Mouse (Mus musculus) monocyte, adult 5-6 weeks (primary cell): ENCODE measurements around the gene Cysrt1. TPM values are rescaled to one million over a fixed set of nuclear protein-coding genes. Genes with fewer than 3 reads are reported as not detected.

Experiments
- ATAC-seq: fragments of 153-309, 156-312 bp; replicated peaks from 2 replicates; pipeline ENCODE4 v1.8.0; 2017; ENCODE audit warnings: mild to moderate bottlenecking; ENCODE audit not compliant: low TSS enrichment, insufficient number of reproducible peaks, severe bottlenecking, poor library complexity, low FRiP score
- total RNA-seq: library from RNA; stranded (forward); fragments of 200-1000, 200-491, 200-594 nt; gene quantifications from 3 replicates; pipeline ENCODE4 v1.2.3, GENCODE M21; 2017

The Cysrt1 gene
- not detected in 3 replicates for total RNA-seq

DNA sequence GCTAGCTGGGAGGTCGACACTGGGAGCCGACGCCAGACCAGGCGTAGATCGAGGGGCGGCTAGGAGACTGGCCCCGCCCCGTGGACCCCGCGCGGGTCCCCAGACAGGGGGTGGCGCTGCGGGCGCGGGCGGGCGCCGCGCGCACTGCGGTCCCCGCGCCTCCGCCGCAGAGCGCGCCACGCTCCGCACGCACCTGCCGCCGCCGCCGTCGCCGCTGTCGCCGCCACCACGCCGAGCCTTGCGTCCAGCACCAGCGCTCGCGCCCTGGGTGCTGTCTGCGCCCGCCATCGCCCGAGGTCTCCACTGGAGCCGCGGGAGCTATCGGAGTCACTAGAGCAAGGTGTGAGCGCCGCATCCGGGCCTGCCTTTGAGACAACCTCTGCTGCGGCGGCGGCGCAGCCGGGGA lies at the start of gene Cysrt1, which contains the start of gene Rnf208:
Cysrt1 (minus strand) TSS at position 352 of the 406 bp plus-strand sequence.
Rnf208 (plus strand) TSS at position 155 of the 406 bp plus-strand sequence.
- ATAC-seq, result no peak

DNA sequence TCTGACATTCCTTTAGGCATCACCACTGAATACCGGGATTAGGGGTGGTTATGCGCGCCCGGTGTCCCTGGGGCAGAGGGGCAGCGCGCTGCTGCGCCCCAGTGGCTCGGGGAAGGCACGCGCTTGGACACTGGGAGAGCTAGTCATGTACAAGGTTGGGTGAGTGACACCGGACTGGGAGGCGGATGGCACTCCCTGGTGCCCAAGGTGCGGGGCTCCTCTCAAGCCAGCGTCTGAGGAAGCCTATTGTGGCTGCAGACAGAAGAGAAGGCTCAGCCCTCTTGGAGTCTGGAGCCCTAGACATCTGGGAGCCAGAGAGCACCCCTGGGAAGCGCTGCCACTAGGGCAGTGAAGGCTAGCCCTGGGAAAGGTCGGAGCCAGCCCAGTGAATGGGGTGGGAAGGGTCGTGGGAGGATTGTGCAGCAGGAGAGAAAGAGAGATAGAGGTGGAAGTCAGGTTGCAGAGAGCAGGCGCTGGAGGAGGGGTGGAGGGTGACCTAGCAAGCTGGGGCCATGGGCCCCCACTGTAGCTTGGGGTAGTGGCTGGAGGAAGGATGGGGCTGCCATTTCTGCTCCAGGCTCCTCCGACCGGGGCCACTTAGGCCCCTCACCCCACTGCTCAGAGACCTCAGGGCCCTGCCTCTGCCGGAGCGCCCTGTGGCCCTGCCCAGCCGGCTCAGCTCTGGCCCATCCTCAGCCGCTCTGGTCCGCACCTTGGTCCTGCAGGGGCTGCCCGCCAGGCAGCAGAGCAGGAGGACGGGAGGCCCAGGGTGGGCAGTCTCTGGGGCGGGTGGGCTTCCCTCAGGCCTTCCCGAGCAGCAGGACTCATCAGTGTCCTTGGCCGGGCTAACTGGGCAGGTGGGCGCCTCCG lies 49.2 kb upstream of the Cysrt1 start:
- ATAC-seq, result no peak

DNA sequence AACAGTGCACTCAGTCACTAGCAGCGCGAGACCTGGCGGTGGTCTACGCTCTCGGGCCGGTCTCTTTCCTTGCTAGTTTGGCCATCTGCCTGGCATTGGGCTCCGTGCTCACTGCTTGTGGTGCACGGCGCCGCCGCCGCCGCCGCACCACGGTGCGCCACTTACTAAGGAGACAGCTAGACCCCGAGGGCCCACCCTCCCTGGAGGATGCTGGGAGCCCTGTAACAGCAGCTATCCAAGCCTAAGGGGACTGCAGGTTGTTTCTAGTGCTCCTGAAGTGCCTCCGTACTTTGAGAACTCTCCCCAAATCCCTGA lies 48.5 kb upstream of the Cysrt1 start:
- ATAC-seq, result no peak

DNA sequence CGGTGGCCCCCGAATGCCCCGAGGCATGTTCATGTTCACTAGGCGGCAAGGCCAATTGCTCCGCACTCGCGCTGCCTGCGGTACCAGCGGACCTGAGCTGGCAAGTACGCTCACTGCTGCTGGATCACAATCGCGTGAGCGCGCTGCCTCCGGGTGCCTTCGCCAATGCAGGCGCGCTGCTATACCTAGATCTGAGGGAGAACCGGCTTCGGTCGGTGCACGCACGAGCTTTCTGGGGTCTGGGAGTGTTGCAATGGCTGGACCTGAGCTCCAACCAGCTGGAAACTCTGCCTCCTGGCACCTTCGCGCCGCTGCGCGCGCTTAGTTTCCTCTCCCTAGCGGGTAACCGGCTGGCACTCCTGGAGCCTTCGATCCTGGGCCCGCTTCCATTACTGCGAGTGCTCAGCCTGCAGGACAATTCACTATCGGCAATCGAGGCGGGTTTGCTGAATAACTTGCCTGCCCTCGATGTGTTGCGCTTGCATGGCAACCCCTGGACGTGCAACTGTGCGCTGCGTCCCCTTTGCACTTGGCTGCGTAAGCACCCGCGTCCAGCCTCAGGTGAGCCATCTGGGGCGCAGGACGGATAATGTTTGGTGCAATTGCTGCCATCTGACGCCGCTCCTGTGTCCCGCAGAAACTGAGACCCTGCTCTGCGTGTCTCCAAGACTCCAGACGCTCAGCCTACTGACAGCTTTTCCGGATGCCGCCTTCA lies 48.0 kb upstream of the Cysrt1 start:
- ATAC-seq, result no peak

DNA sequence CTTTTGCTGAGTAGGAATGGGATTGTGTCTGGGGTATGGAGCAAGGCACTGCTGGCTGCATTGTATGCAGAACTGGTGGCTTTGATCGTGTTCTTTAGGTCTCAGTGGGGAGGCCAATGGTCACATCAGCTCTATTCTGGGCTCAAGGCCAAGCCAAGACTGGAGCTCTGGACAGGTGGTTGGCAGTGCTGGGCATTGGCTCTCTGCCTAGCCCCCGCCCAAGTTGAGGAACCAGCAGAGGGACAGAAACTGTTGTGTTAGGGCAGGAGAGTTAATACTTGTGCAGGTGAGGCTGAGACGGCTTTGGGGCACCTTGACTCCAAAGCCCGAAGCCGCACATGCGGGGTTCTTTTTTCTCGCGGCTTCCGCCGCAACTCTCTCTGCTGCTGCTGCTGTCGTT lies 47.4 kb upstream of the Cysrt1 start, which contains the start of gene Lrrc26:
Lrrc26 (plus strand) TSS at position 265 of the 400 bp plus-strand sequence.
- ATAC-seq, result no peak

DNA sequence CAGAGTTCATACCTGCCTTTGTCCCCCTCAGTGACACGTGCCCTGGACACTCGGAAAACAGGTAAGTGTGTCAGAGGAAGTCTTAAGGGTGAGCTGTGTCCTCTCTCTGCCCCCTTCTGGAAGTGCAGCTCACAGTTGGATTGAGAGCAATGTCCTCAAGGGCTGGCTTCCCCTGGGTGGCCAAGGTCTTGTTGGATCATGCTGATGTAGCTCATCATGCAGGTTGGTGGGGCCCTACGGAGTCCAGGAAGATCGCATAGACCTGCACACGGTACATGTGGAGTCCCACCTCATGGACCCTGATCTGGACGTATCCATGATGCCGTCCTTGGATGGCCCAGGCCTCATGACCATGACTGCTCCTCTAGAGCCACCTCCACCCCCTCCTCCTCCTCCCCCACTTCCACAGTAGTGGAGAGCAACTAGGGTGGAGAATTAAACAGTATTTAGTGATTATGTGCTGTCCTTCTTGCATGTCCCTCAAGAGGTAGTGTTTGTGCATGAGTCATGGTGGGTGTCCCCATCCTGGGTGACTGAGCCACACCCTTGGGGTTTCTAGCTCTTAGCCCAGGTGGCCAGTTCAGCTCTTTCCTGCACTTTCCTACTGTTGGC lies 46.6 kb upstream of the Cysrt1 start:
- no peak for ATAC-seq

DNA sequence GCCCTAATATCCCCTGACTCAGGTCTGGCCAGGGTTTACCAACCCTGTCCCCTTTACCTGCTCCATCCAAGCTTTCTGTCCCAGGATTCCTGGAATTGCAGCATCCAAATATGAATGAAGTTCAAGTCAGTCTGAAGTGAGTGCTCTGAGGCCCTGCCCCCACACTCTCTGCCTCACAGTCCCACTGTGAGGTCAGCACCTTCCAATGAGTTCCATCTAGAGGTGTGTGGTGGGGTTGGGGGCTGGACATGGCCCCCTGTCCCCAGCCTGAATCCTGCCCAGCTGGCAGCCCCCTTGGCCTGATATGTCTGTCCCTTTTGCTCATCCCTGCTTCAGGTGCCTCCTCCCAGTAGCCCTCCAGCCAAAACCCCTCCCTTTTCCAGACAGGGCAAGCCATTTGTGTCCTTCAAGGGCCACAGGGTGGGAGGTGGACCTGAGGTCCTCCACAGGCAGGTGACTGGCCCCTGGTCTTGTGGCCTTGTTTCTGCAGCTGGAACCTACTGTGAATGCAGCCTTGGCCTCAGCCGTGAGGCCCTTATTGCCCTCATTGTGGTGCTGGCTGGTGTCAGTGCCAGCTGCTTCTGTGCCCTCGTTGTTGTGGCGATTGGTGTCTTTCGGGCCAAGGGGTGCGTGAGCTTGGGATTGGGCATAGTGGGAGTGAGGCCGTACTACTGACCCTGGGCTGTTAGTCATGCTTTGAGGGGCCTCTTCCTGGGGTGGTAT lies 45.8 kb upstream of the Cysrt1 start, which contains the start of gene Tmem210:
Tmem210 (plus strand) TSS at position 219 of the 723 bp plus-strand sequence.
- no peak for ATAC-seq

DNA sequence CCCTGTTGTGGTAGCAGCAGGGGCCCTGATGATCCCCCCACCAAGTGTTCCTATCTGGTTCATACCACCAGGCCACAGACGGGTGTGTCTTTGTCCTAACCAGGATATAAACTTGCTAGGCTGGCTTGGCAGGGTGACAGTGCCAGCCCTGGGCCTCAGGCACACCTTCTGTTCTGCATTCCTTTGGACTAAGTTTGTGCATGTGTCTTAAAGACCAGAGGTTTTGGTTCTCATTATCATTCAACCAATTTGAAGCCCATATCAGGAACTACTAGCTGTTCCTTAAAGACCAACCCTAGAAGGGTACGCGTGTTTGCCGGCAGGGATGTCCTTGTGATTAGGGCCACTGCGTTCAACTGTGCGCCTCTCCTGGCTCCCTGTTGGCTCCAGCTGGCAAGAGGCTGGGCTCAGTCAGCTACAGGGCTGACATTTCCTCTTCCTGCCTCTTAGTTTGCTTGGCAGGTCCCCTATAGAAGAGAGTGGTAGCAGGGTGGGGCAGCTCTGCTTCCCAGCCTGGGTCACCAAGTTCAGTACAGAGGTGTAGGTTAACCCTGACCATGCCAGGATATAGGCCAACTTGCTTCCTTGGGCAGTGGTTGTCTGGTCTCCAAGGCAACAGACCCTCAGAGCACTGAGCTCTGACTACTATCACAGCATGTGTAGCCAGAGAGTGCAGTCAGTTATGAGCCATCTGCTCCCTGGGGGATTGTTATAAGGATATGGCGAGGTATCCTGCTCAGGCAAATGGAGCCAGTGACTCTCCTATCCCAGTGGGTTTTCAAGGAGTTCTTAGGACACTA lies 44.8 kb upstream of the Cysrt1 start:
- ATAC-seq, result no peak

DNA sequence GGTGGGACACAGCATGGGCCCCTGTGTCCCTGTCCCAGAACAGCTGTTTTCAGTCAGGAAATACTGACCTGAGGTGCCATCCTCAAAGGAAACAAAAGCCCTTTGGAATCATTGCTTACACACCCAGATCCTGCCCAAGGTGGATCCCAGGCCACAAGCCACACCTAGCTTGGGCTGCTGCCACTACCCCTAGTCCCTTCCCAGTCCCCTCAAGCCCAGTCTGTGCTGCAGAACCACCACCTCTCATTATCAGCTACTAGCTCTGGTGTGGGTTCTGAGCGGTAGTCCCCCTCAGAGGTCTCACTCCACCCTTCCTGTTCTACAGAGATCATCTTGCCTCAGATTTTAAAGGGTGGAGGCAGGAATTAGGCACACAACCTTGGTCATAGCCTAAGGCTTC lies 44.1 kb upstream of the Cysrt1 start:
- ATAC-seq, result no peak

DNA sequence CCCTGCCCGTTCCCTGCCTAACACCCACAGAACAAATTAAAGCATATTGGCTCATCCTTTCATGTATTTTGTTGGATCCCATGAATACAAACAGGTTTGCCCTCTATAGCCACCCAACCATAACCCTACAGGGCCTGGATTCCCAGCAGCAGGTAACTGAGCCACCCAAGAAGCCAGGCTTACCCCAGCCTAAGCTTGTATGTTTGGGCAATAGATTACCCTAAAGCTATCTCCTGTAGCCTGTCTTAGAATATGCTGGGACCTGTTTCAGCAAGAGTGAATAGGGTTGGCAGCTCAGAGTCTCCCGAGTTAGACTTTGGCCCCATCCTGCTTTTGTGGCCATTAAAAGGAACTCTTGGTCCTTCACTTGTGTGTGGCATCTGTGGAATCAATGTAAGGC lies 43.3 kb upstream of the Cysrt1 start:
- ATAC-seq, result no peak

DNA sequence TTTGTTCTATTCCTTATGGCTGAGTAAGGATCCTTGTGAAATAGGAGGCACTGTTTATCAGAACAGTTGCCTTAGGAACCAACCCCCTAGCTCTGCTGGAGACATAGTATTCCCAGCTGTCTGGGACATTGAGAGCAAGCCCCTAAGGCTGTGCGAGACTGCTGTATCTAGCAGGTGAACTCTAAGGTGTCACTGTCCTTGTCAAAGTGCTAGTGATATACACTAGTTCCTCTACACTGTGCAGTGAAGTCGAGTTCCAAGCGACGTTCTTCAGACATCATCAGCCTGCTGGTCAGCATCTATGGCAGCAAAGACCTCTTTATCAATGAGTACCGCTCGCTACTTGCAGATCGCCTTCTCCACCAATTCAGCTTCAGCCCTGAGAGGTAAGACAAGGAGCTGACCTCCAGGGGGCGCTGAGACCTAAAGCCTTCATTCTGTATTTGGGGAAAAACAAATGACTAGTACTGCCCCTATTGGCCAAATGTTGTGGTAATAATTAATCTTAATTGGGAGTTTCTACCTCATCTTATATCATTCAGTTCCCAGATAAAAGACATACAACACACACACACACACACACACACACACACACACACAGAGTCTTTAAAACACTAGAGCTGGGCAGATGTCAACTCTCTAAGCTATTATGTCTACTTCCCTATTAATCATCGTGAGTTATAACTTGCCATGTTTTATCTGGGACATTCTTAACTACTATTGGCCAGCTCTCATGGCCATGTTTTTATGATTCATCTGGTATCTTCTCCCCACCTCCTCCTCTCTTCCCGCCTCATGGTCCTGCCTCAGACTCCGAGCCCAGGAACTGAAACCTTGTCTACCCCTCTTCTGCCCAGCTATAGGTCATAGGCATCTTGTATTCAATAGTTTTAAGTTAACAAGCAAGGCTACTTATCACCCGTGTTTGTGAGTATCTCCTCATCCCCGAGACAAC lies 37.0 kb upstream of the Cysrt1 start:
- ATAC-seq, result peak; percentile 83

DNA sequence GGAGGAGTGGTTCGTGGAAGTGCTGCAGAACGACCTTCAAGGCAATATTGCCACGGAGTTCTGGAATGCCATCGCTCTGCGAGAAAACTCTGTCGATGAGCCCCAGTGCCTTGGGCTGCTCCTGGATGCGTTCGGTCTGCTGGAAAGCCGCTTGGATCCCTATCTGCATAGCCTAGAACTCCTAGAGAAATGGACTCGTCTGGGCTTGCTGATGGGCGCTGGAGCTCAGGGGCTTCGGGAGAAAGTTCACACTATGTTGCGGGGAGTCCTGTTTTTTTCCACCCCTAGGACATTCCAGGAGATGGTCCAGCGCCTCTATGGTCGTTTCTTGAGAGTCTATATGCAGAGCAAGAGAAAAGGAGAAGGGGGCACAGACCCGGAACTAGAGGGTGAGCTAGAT lies 30.8 kb upstream of the Cysrt1 start:
- ATAC-seq, result no peak

DNA sequence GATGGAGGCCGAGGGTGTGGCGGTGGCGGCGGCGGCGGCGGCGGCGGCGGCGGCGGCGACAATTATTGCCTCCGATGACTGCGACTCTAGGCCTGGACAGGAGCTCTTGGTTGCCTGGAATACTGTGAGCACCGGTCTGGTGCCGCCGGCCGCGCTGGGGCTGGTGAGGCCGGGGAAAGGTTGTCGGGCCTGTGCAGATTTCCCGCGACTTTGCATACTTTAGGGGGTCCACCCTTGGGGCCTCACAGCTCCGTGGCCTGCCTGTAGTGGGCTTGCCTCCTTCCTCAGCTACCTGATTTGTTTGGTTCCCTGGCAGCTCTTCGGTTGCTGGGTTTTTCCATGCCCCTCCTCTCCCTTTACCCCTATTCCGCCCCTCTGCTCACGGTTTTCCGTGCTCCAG lies 30.3 kb upstream of the Cysrt1 start:
- ATAC-seq, result no peak

DNA sequence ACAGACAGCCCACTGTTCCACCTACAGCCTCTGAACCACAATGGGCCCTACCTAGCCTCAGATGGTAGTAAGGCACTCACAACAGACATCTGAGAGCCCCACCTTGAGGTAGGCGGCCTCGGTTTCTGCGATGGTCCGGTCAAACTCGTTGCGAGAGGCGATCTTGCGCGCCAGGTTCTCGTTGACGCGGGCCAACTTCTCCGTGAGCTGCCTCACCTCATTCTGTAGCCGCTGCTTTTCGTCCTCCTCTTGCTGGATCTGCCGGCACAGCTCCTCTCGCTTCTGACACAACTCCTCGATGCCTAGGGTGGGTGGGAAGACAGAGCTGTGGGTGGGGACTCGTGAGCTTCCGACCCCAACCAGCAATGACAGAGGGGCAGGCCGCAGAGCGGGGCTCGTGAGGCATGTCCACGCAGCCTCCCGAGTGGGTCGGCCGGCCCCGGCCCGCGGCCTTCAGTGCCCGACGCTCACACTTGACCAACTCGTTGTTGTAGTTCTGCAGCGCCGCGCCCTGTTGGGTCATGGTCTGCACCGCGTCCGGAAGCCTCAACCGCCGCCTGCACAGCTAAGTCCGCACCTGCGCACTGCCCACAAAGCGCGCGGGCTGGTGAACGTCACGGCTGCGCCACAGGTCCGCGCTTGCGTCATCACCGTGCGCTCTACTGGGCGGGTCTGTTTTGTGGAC lies 29.7 kb upstream of the Cysrt1 start, which contains the start of the genes Ssna1 and Anapc2:
Ssna1 (minus strand) TSS at position 612 of the 685 bp plus-strand sequence.
Anapc2 (plus strand) TSS at position 652 of the 685 bp plus-strand sequence.
- ATAC-seq, result peak; percentile 94

DNA sequence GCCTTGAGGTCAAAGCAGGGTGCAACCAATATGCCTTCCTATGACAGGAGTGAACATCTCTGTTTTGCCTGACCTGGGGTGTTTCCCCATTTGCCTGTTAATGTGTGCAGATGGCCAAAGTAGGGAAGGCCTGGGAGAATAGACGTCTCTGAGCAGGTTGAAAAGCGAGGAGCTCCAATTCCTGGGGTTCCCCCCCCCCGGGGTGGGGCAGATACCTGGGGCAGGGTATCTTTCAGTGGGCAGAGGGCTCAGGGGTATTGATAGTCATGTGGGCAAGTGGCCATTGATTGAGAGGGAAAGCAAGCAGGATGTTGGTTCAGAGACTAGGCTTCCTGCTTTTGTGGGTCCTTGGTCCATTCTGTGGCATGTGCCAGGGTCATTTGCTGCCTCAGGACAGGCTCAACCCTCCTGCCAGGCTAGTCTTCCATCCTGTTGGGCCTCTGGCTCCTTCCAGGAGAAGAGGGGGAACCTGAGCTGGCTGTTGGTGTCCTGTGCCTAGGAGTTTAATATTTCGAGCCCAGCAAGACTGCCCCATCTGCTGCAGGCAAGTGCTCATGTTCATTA lies 25.6 kb upstream of the Cysrt1 start:
- no peak for ATAC-seq

DNA sequence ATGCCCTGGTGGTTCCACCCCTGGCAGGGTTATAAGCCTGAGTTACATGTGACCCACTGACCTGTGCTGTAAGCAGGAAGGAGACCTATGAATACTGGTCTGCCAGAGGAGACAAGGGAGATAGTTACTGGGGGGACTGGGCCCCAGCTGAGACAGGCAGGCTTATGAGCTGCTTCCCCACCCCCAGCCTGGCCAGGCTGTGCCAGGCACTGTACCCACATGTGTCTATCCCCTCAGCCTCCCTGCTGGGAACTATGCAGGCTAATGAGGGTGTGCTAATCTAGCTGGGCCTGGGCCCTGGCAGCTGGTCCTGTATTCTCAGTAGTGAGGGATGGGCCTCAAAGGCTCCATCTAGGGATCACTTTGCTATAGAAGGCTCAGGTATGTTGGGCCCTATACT lies 25.0 kb upstream of the Cysrt1 start:
- no peak for ATAC-seq
